Mouse (Mus musculus) layer of hippocampus, postnatal 10 days (tissue): ENCODE measurements around the gene Emc3. TPM values are rescaled to one million over a fixed set of nuclear protein-coding genes. Genes with fewer than 3 reads are reported as not detected.
A peak's percentile ranks its signal among the peaks of the same experiment; 100 is the strongest.

Experiments
- DNase-seq, 2 experiments: peaks; one replicate each; pipeline ENCODE4 v3.0.0; 2021; ENCODE audit warnings: low spot score in 2 of 2
- total RNA-seq, 2 experiments: library from RNA; stranded (reverse); gene quantifications; 2 replicates each; pipeline ENCODE4 v1.2.3; 2021

Emc3 gene
- total RNA-seq, 2 experiments from 2014 or later, result 75.6 to 77.6 TPM

- DNase-seq, result no peak
Measured at GRCm38 (mm10) chr6:113499346-113499745, 32.1 kb downstream of the Emc3 start.

DNA sequence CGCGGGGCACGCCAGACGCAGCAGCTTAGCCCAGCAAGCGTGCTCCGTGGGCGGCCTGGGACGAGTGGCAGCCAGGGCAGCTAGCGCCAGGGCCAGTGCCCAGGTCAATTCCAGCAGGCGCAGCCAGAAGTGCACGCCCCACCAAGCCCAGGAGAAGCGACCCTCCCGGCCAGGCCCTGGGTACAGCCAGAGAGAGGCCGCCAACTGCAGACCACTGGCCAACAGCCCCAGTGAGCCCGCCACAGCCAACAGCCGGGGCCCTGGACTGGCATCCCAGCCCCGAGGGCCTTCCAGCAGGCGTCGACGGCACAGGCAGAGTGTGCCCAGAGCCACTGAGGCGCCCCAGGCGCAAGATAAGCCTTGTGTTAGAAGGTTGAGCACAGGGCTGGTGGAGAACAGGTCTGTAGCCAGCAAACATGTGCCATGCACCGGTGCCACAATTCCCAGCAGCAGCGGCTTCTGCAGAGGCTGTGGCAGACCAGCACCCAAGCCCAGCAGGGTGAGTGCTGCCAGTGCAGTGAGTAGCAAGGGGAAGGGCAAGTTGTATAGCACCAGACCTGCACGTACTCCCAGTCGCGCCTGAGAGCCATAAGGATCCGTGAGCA is 36.3 kb downstream of the Emc3 start:
- DNase-seq, result peak; percentile 30 to 41

DNA sequence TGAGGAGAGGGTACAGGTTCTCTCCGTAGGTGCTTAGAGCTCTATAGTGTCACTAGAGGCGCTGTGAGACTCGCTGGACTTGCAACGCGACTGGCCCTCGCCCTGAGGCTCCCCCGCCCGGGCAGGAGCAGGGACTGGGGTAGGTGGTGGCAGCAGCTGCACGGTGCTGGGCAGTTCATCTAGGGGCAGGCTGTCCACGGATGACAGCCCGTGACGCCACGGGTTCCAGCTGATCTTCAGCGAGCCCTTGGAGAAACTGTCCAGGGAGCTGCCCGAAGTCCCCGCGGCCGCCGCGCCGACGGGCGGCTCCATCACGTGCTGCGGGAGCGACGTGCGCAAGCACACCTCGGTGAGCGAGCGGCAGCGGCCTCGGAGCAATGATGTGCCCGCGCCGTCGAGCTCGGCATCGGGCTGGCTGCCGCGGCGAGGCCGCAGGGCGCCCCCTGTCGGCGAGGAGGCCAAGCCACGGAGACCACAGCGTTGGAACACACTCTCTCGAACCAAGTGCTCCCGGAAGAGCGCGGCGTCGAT is 37.1 kb downstream of the Emc3 start:
- DNase-seq, result peak; percentile 80 to 85

- DNase-seq, result no peak
Measured at GRCm38 (mm10) chr6:113492101-113492864, 39.2 kb downstream of the Emc3 start.

GRCm38 (mm10) chr6:113489410-113489809 is 42.0 kb downstream of the Emc3 start:
- no peak for DNase-seq

DNA sequence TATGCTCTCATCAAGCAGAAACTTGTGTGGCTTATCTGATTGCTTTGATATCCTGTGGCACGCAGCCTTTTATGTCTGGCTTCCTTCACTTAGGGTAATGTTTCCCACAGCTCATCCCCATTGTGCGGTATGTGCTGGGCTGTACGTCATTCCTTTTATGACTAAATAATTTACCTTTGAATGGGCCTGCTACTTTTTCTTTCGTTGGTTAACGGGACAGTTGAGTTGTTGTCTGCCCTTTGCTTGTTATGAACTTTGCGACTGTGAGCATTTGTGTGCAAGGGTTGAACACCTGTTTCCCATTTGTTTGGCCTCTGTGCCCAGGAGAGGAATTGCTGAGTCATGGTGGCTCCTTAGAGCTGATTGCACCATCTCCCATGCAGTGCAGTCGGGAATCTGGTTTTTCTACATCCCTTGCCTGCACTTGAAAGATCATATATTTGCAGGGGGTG is 44.3 kb downstream of the Emc3 start:
- DNase-seq, result no peak

DNA sequence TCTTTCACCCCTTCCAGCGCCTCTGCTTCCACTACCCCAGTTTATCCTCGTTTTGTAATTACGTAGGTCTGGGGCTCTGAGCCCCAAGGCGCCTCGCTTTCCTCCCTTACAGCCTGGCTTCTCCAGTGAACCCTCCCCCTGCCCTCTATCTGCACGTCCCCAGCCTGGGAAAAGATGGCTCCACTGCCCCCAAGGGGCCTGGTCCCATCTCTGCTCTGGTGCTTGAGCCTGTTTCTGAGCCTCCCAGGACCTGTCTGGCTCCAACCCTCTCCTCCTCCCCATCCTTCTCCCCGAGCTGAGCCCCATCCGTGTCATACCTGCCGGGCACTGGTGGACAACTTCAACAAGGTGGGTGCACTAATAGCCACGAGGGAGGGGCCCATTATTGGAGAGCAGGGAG is 47.7 kb downstream of the Emc3 start:
- DNase-seq, result peak in 1 of 2 experiments; percentile 52

GRCm38 (mm10) chr6:113483100-113483615 is 48.3 kb downstream of the Emc3 start, which contains the start of gene Creld1:
Gene Creld1, plus strand, starts transcription at chr6:113483297.
- DNase-seq, result peak; percentile 85 to 91

DNA sequence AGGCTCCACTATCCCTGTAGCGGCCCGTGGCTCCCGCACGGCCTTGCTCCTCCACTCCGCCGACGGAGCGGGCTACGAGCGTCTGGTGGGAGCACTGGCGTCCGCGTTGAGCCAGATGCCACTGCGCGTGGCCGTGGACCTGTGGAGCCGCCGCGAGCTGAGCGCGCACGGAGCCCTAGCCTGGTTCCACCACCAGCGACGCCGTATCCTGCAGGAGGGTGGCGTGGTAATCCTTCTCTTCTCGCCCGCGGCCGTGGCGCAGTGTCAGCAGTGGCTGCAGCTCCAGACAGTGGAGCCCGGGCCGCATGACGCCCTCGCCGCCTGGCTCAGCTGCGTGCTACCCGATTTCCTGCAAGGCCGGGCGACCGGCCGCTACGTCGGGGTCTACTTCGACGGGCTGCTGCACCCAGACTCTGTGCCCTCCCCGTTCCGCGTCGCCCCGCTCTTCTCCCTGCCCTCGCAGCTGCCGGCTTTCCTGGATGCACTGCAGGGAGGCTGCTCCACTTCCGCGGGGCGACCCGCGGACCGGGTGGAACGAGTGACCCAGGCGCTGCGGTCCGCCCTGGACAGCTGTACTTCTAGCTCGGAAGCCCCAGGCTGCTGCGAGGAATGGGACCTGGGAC is 48.9 kb downstream of the Emc3 start:
- peak; percentile 59 to 60 for DNase-seq

DNA sequence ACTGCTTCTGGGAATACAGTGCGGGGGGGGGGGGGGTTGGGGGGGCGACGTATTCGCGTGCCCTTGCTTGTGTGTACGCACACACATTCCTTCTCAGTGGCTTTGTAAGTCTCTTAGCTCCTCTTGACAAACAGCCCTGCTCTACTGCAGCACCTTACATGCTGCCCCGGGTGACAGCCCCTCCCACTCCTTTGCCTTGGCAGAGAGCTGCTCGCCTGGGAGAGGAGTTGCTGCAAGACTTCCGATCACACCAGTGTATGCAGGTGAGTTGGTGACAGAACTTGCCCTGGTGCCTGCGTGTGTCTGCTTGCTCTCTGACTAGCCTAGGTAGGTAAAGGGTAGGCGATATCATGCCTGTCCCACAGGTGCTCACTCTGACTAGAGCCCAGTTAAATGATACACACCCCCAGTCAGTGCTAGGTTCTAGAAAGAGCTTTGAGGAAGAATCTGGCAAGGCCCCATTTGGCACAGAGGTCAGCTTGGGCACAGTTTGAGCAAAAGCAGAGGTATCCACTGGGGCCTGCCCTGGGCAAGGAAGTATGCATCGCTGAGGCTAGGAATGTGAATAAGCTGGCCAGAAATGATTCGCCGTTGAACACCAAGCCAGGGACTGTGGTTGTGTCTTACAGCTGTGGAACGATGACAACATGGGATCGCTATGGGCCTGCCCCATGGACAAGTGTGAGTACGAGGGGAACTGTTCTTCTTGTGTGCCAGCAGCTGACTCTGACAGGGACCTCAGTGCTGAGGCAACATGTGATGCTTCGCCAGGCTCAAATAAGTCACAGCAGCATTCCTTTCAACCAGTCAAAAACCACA is 50.7 kb downstream of the Emc3 start:
- no peak for DNase-seq

DNA sequence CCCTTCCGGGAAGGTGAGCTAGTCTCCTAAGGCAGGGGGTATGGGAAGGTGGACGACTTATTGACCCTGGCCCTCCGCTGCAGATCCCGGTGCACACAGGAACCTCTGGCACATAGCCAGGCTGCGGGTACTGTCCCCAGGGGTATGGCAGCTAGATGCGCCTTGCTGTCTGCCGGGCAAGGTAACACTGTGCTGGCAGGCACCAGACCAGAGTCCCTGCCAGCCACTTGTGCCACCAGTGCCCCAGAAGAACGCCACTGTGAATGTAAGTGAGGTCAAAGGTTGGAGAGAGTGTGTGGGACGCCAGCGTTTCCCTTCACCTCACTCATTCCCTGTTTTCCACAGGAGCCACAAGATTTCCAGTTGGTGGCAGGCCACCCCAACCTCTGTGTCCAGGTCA is 52.5 kb downstream of the Emc3 start:
- no peak for DNase-seq

DNA sequence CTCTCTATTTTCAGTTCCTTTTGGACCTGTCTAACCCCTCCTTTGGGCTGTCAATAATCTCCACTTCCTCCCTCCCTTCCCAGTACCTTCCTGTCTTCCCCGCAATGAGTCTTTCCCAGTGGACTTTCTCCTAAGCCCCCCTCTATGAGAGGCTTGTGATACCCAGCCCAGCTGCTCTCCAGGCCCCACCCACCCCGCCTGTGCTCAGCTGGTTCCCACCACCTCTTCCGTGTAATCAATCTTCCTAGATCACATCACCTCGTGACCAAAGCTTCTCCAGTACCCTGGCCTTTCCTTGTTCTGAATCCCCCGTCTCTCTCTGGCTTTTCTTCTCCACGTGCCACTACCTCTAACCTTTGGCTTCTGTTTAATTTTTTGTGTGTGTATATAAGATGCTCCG is 54.1 kb downstream of the Emc3 start:
- no peak for DNase-seq

DNA sequence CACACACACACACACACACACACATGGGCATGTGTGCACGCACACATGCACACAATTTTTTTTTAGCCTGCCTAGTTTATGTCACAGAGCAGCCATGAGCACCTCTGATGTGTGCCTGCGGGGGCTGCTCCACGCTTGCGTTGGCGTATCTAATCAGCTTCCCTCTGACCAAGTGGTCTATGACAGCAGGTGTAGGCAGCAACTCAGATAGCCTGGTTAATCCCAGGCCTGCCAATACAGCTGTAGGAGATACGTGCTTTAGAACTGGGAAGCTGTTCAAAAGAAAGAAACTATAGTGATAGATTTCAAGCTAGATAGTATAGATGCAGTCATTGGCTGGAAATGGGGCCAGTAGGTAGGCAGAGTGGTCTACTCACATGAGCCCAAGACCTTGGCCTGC is 57.7 kb downstream of the Emc3 start:
- DNase-seq, result no peak

GRCm38 (mm10) chr6:113473246-113473645 is 58.2 kb downstream of the Emc3 start:
- DNase-seq, result no peak

DNA sequence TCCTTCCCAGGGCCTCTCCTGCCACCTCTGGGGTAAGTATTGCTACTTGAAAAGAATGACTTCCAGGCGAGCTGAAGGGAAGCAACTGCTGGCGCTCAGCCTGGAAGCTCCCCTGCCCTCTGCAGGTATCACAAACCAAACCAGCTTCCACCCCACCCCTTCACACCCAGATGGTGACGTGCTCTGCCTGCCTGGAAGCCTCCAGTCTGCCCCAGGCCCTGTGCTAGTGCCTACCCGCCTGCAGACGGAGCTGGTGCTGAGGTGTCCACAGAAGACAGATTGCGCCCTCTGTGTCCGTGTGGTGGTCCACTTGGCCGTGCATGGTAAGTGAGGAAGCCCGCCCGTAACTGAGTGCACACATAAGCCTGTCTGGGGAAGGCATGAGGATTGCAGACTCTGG is 59.4 kb downstream of the Emc3 start:
- no peak for DNase-seq

DNA sequence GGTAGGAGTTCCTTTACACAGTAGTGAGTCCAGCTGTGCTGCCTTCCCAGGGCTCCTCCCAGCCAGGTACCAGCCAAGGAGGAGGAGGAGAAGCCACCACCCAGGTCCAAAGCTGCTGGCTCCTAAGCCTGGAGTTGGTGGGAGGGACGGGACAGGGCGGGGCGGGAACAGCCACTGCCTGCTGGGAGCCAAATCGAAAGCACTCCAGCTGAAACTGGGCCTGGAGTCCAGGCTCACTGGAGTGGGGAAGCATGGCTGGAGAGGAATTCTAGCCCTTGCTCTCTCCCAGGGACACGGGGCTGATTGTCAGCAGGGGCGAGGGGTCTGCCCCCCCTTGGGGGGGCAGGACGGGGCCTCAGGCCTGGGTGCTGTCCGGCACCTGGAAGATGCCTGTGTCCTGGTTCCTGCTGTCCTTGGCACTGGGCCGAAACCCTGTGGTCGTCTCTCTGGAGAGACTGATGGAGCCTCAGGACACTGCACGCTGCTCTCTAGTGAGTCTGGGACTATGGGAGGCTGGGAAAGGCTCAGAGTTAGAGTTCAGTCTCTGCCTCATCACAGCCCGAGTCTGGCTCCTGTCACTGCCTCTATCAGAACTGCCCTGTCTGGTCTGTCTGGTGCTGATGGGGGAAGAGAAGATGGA is 60.0 kb downstream of the Emc3 start, which contains the start of gene Il17rc:
TSS of gene Il17rc (plus strand) at position 131 of the 640 bp plus-strand sequence.
- DNase-seq, result no peak

DNA sequence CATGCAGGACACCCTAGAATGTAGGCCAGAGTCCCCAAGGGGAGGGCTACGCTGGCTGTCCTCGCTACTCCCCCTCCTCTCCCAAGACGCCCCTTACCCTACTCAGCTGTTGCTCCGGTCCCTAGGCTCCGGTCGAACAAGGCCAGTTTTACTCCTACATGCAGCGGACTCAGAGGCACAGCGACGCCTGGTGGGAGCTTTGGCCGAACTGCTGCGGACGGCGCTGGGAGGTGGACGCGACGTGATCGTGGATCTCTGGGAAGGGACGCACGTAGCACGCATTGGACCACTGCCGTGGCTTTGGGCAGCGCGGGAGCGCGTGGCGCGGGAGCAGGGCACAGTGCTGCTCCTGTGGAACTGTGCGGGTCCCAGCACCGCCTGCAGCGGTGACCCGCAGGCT is 62.0 kb downstream of the Emc3 start:
- DNase-seq, result peak; percentile 80 to 84

GRCm38 (mm10) chr6:113469021-113469420 is 62.4 kb downstream of the Emc3 start:
- peak; percentile 69 to 76 for DNase-seq

DNA sequence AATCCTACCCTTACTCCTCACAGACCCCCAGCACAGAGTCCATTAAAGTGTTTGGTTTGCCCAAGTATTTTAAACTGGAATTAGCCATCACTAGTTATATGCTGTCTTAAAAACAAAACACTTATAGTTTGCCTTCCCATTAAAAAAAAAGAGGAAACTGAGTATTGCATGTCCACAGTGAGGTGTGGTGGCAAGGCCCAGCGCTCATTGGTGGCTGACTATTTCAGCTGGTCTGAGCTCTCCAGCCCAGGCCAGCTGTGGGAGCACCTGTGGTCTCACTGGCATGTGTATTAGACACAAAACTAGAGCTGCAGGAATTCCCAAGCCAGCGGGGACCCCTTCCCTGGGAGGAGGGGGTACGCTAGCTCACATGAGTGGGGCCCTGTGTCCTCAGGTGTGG is 62.9 kb downstream of the Emc3 start:
- no peak for DNase-seq

GRCm38 (mm10) chr6:113465602-113466001 is 65.8 kb downstream of the Emc3 start:
- DNase-seq, result no peak
